Mouse (Mus musculus): ENCODE data around the gene Ptges2.

DNA sequence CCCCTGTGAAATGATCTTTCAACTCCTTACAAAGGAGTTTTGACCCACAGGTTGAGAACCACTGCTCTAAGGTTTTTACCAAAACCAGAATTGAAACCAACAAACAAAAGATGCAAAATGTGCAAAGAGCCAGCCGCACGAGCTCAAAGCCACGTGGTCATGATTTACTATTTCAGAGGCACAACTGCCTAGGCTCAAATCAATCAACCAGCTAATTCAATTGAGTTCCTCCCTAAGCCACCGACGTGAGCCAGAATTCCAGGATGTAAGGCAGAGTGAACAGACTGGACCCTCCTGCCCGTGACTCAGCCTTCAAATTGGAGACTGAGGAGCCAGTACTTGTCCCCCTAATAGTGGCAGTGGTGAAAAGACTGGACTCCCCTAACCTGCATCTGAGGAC lies 43.5 kb downstream of the Ptges2 start:
- TF ChIP-seq CTCF (IDR thresholded peaks at IDR 0.05; ENCODE audit: low read depth) (no peak), EP300 (IDR thresholded peaks at IDR 0.05; ENCODE audit: low read depth) (no peak)
